Mouse (Mus musculus): Measurements from ENCODE around the gene Zfp827.

- TF ChIP-seq CTCF (IDR thresholded peaks at IDR 0.05; ENCODE audit: low read depth, low read length) (no peak), TAL1 (conservative IDR thresholded peaks at IDR 0.05; ENCODE audit: low read depth, low read length) (no peak), GATA2 (IDR thresholded peaks at IDR 0.05; ENCODE audit: borderline replicate concordance, low read depth, low read length) (no peak)
Observed at GRCm38 (mm10) chr8:79225586-79225985, 197.3 kb downstream of the Zfp827 start.

Measured in G1E (cell line).